Mouse (Mus musculus): ENCODE data around the gene Litaf.
A peak's percentile ranks its signal among the peaks of the same experiment; 100 is the strongest.

Litaf gene

GRCm38 (mm10) chr16:11066029-11066832, at the start of gene Litaf:
Gene Litaf, minus strand, starts transcription at chr16:11066157.
- peak; percentile 54; the same call in 1 of the 2 replicates for TF ChIP-seq GATA4 (IDR thresholded peaks at IDR 0.05; ENCODE audit: insufficient replicate concordance, low read length)

GRCm38 (mm10) chr16:11109198-11109740, 43.3 kb upstream of the Litaf start:
- TF ChIP-seq GATA4 (IDR thresholded peaks at IDR 0.05; ENCODE audit: insufficient replicate concordance, low read length) = no peak

- TF ChIP-seq GATA4 (IDR thresholded peaks at IDR 0.05; ENCODE audit: insufficient replicate concordance, low read length) = no peak
Observed at GRCm38 (mm10) chr16:11104905-11105304, 38.9 kb upstream of the Litaf start.

- TF ChIP-seq GATA4 (IDR thresholded peaks at IDR 0.05; ENCODE audit: insufficient replicate concordance, low read length) = no peak
Observed at GRCm38 (mm10) chr16:11097301-11097700, 31.3 kb upstream of the Litaf start.

- TF ChIP-seq GATA4 (IDR thresholded peaks at IDR 0.05; ENCODE audit: insufficient replicate concordance, low read length) = no peak
Observed at GRCm38 (mm10) chr16:11093717-11094386, 27.9 kb upstream of the Litaf start.

GRCm38 (mm10) chr16:11092523-11092922, 26.6 kb upstream of the Litaf start:
- no peak for TF ChIP-seq GATA4 (IDR thresholded peaks at IDR 0.05; ENCODE audit: insufficient replicate concordance, low read length)

- TF ChIP-seq GATA4 (IDR thresholded peaks at IDR 0.05; ENCODE audit: insufficient replicate concordance, low read length) = no peak
Observed at GRCm38 (mm10) chr16:11092061-11092460, 26.1 kb upstream of the Litaf start.

GRCm38 (mm10) chr16:11090836-11091570, 25.0 kb upstream of the Litaf start:
- TF ChIP-seq GATA4 (IDR thresholded peaks at IDR 0.05; ENCODE audit: insufficient replicate concordance, low read length) = no peak

- TF ChIP-seq GATA4 (IDR thresholded peaks at IDR 0.05; ENCODE audit: insufficient replicate concordance, low read length) = no peak
Observed at GRCm38 (mm10) chr16:11086856-11087588, 21.1 kb upstream of the Litaf start.

GRCm38 (mm10) chr16:11086299-11086698, 20.3 kb upstream of the Litaf start:
- TF ChIP-seq GATA4 (IDR thresholded peaks at IDR 0.05; ENCODE audit: insufficient replicate concordance, low read length) = no peak

GRCm38 (mm10) chr16:11084181-11084580, 18.2 kb upstream of the Litaf start:
- TF ChIP-seq GATA4 (IDR thresholded peaks at IDR 0.05; ENCODE audit: insufficient replicate concordance, low read length) = no peak

- TF ChIP-seq GATA4 (IDR thresholded peaks at IDR 0.05; ENCODE audit: insufficient replicate concordance, low read length) = peak; percentile 12; the same call in 1 of the 2 replicates
Observed at GRCm38 (mm10) chr16:11078216-11078869, 12.4 kb upstream of the Litaf start.

- no peak for TF ChIP-seq GATA4 (IDR thresholded peaks at IDR 0.05; ENCODE audit: insufficient replicate concordance, low read length)
Observed at GRCm38 (mm10) chr16:11077601-11078201, 11.7 kb upstream of the Litaf start.

GRCm38 (mm10) chr16:11073060-11073459, 7.1 kb upstream of the Litaf start:
- TF ChIP-seq GATA4 (IDR thresholded peaks at IDR 0.05; ENCODE audit: insufficient replicate concordance, low read length) = no peak
